Mouse (Mus musculus): ENCODE measurements around the gene Wdr76. TPM values are rescaled to one million over a fixed set of nuclear protein-coding genes. Genes with fewer than 3 reads are reported as not detected.
"Not testable (repeated sequence)": the region's sequence is repeated elsewhere in the genome, so short reads cannot be mapped to it uniquely, and the experiment has no call there.

Wdr76 gene
- total RNA-seq, 2 experiments from 2014 or later, result 3.2 to 3.9 TPM

DNA sequence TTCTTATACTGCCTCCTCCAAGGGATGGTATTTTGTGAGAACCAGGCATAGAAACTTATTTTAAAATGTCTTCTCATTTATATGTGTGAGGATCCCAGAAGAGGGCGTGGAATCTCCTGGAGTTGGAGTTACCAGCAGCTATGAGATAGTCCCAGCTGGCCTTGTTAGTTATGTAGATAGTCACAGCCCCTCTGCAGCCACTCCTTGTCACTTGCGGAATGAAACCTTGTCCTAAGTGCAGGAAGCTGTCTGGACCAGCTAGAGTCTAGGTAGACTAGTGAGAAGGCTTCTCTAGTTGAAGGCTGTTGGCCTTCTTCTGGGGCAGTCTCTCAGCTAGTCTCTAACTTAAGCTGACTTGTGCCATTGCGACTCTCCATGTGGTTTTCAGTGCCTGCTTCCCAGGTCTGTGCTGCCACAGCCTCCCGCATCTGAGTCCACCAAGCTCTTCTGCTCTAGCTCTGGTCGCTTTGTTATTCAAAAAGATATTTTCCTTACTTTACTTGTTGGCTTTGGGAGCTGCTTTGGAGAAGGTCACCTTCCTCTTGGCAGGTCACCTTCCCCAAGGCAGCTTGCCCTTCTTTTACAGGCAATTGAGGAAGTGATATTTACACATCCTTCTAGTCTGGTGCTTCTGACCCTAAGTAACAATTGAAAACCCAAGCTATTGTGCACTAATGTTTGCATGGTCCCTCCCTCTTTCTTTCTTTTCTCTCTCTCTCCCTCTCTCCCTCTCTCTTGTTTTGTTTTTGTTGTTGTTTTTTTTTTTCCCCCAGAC, 6.7 kb downstream of the Wdr76 start:
- DNase-seq (ENCODE audit: low spot score); intact Hi-C loops (cut with DNase I): not testable (repeated sequence)

DNA sequence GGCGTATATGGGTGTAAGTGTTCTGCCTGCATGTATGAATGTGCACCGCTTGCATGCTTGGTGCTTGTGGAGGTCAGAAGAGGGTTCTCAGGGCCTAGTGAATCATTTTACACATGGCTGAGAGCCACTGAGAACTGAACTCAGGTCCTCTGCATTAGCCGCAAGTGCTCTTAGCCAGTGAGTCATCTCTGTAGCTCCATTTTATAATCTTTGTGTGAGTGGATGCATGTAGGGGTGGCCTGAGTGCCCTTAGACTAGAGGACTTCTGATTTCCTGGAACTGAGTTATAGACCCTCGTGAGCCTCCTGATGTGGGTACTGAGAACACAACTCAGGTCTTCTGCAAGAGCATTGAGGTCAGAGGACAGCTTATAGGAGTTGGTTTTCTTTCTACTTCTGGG, 7.7 kb downstream of the Wdr76 start:
- no peak for DNase-seq (ENCODE audit: low spot score)

DNA sequence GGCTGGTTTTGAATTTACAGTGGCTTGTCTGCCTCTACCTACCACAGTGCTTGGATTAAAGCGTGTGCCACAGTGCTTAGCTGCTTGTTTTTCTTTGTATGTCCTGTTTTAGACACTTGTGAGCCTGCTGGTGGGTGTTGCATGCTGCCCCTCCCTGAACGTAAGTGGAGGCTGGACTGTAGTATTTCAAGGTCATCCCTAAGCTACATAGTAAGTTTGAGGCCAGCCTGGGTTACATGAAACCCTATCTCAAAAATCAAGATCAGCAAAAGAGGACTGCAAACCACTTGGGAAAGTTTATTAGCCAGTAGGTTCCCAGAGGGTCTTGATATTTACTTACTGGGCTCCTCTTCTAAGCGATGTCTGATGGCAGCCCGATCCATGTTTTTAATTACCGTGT, 11.6 kb downstream of the Wdr76 start:
- DNase-seq (ENCODE audit: low spot score), result no peak
- intact Hi-C loops (cut with DNase I), result no loop called here

More for the DNA sequence above, 7.7 kb downstream of the Wdr76 start:
- intact Hi-C loops (cut with DNase I), result no loop called here

DNA sequence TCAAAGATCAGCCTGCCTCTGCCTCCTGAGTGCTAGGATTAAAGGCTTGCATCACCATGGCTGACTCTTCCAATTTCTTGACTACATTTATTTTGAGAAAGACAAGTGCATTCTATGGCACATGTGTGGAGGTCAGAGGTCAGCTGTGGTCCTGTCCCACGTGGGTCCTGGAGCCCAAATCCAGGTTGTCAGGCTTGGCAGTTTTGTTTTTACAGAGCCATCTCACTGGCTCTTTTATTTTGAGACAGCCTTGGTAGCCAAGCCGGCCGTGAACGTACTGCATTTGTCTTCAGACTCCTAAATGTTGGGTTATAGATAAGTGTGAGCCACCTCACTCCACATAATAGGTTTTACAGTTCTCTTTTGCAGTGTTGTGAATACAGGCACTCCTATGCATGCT, 12.2 kb downstream of the Wdr76 start:
- intact Hi-C loops (cut with DNase I); DNase-seq (ENCODE audit: low spot score): not testable (repeated sequence)

- intact Hi-C loops (cut with DNase I), result no loop called here
- no peak for DNase-seq (ENCODE audit: low spot score)
Observed at GRCm38 (mm10) chr2:121522006-121522405, 15.5 kb downstream of the Wdr76 start.

DNA sequence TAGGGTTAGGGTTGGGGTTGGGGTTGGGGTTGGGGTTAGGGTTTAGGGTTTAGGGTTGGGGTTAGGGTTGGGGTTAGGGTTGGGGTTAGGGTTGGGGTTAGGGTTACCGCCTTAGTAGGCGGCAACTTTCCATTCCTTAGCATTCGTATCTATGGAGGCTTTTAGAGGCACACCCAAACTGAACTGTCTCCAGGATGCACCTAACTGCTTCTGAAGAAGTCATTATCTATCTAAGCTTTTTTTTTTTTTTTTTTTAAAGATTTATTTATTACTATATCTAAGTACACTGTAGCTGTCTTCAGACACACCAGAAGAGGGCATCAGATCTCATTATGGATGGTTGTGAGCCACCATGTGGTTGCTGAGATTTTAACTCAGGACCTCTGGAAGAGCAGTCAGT, 16.3 kb downstream of the Wdr76 start:
- DNase-seq (ENCODE audit: low spot score); intact Hi-C loops (cut with DNase I): not testable (repeated sequence)

- DNase-seq (ENCODE audit: low spot score), result no peak
- intact Hi-C loops (cut with DNase I), result no loop called here
Observed at GRCm38 (mm10) chr2:121525056-121525455, 18.5 kb downstream of the Wdr76 start.

DNA sequence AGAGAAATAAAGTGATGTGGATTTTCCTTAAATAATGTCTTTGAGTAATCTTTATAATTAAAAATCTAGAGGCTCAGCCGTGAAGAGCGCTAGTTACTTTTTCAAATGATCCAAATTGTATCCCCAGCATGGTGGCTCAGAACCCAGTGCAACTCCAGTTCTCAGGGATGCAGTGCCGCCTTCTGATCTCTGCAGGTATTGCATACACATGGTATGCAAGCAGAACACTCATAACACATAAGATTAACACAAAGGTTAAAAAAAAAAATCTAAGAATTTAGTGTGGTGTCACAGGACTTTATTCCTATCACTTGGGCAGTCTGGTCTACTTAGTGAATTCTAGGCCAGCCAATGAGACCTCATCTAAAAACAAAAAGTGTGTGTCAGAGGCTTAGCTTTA, 38.3 kb downstream of the Wdr76 start:
- intact Hi-C loops (cut with DNase I), result no loop called here
- no peak for DNase-seq (ENCODE audit: low spot score)

DNA sequence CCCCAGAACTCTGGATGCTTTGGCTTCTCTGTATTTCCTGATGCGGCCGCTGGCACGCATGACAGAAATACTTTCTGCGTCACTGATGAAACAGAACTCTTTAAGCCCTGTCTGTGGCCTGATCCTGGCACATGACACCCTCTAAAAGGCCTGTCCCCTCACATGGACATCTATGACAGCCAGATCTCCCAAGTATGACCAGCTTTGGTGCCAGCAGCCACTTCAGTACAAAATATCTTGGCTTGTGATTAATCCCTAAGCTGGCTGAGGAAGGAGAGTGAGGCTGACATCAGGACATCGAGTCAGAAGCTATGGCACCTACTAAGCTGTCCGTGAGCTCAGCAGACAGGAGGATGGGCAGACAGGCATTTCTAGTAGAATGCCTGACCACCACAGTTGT, 43.1 kb downstream of the Wdr76 start:
- DNase-seq (ENCODE audit: low spot score), result peak; percentile 26
- intact Hi-C loops (cut with DNase I), result no loop called here

GRCm38 (mm10) chr2:121551271-121551670, 44.7 kb downstream of the Wdr76 start:
- intact Hi-C loops (cut with DNase I), result no loop called here
- DNase-seq (ENCODE audit: low spot score), result peak; percentile 28

GRCm38 (mm10) chr2:121563117-121563516, 56.6 kb downstream of the Wdr76 start:
- intact Hi-C loops (cut with DNase I), result no loop called here
- no peak for DNase-seq (ENCODE audit: low spot score)

DNA sequence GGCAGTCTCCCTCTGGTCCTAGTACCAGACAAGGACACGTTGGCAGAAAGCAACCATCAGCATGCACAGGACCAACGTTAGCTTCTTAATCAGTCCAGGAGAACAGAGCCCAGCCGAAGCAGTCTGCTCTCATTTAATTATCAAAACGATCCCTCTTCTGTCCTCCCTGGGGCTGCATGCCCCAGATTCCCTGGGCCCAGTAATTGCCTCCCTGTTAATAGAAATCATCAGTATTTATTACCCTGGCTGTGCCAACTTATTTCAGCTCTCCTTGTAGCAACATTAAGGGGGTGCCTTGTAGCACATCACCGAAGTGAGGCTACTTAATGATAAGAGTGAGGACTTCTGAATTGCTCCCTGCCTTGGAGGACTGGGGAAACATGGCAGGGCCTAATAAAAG, 59.4 kb downstream of the Wdr76 start:
- intact Hi-C loops (cut with DNase I), result no loop called here
- DNase-seq (ENCODE audit: low spot score), result no peak

GRCm38 (mm10) chr2:121570049-121570448, 63.5 kb downstream of the Wdr76 start:
- DNase-seq (ENCODE audit: low spot score), result no peak
- intact Hi-C loops (cut with DNase I), result no loop called here

DNA sequence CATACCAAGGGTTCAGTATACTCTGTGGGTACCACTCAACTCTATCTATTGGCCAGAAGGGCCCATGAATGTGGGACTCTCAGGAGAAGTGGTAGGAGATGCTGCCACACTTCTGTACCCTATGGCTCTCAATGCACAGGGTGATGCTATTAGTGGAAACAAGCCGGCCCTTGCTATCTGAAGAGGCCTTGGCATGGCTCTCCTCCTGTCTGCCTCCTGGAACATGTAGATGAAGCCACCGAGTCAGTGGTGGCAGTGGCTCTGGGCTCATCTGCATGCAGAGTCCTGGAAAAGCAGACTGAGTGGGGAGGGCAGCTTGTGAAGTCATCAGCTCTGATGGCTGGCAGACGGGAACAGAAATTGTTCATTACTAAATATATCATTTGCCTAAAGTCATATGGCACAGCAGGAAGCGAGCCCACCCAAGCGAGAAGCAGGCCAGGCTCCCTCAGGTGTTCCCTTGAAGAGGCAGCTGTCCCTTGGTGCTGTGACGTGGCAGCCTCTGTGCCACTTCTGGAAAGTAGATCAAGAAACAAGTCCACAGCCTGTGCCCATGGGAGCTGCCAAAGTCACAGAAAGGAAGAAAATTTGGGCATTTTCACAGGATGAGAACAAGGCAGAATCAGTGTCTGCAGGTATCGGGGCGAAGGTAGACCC, 64.6 kb downstream of the Wdr76 start:
- no peak for DNase-seq (ENCODE audit: low spot score)
- intact Hi-C loops (cut with DNase I), result loop anchor here (1.0 kb wide), 2 partner anchors 124 to 261 kb away; no protein-coding TSS in a partner anchor

GRCm38 (mm10) chr2:121571780-121572179, 65.3 kb downstream of the Wdr76 start:
- intact Hi-C loops (cut with DNase I), result loop anchor here (1.0 kb wide), 2 partner anchors 124 to 261 kb away; no protein-coding TSS in a partner anchor
- no peak for DNase-seq (ENCODE audit: low spot score)

DNA sequence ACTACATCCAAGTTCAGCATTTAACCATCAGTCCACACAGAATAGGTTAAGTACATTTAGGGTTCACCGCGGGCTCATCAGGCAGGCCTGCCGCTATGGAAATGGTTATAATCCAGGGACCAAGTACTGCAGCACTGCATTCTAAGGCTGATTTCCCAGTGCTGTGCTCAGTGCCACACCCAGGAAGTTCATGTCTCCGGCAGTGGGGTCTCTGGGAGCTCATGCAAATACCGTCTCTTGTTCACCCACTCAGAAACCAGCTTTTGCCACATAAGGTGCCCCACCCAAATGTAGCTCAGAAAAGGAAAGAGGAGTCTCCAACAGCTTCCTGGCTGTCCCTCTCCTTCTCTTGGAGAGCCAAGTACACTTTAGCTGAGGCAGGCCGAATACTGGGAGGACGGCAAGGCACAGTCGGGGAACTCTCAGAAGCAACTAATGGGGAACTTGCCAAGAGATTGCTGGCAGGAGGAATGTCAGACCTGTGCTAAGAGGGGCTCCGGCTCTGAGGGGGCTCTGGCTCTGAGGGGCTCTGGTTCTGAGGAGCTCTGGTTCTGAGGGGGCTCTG, 67.6 kb downstream of the Wdr76 start:
- intact Hi-C loops (cut with DNase I), result no loop called here
- no peak for DNase-seq (ENCODE audit: low spot score)

- intact Hi-C loops (cut with DNase I), result no loop called here
Observed at GRCm38 (mm10) chr2:121575741-121576201, 69.2 kb downstream of the Wdr76 start.

DNA sequence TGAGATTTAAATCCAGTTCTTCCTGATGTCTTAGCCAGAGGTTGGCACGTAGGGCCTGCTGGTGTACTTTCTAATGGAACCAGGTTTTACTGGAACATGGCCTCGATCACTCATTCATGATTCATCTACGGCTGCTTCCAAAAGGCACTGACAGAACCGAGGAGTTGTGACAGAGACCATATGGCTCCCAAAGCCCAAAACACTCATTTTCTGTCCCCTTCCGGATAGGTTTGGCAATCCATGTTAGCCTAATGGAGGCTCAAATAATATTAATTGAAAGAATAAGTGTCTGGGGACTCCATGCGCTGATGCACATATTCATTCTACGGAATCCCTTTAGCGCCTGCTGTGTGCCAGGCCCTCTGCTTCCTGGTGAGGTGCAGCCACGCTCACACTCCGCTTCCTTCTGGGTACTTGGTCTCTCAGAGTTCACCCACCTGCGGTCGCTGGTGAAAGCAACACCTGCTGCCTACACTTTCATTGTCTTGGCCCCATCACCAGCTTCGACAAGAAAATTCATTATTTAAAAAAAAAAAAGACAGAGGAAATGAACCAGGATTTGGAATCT, 76.4 kb downstream of the Wdr76 start:
- intact Hi-C loops (cut with DNase I), result no loop called here

More at GRCm38 (mm10) chr2:121575741-121576201, 69.2 kb downstream of the Wdr76 start:
- no peak for DNase-seq (ENCODE audit: low spot score)

DNA sequence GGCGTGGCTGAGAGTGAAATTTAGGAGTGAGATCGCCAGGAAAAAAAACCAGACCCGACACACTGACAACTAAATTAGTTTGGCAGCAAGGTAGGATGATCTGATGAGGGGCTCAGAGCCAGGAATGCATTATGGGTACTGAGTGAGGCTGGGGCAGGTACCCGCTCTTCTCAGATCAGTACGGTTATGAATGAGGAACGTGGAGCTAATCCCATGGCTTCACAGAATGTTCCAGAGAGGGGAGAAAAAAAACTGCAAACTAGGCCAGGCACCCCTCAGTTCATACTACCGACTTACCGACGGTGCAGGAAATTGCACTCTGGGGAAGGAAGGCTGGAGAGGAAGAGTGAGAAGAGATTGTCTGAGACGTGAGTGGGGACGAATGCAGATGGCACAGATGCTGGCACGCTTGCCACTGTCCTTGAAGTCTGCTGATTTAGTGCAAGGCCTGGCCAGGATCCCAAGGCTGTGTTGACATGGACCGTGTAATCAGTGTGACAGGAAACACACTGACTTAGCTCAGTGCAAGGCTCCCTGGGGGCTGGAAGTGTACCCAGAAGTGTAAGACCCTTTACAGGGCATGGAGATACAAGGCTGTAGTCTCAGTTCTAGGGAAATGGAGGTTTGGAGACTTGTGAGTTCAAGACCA, 77.1 kb downstream of the Wdr76 start:
- intact Hi-C loops (cut with DNase I), result no loop called here
- no peak for DNase-seq (ENCODE audit: low spot score)

More for the DNA sequence above, 76.4 kb downstream of the Wdr76 start:
- no peak for DNase-seq (ENCODE audit: low spot score)

DNA sequence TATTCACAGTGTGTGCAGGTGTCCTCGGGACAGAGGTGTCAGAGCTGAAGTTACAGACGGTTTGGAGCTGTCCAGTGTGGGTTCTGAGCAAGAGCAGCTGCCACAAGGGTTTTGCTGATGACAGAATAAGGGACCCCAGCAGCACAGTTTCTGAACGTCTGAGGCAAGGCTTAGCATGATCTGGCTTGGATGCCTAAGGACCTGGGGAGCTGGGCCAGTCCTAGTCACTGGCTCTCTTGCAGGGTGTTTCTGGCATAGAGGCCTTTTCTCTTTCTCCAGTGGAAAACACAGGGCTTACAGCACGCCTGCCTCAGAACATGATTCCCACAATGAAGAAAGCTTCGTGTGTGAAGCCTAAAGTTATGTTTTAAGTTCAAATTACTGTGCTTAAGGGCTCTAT, 78.2 kb downstream of the Wdr76 start:
- DNase-seq (ENCODE audit: low spot score), result no peak
- intact Hi-C loops (cut with DNase I), result no loop called here

Measured in heart, postnatal 25 days (tissue).